Mouse (Mus musculus): Measurements from ENCODE around the gene Plb1. TPM values are rescaled to one million over a fixed set of nuclear protein-coding genes. Genes with fewer than 3 reads are reported as not detected.

Gene Plb1
- polyA plus RNA-seq, 2 experiments, result 1.1 to 1.5 TPM

- Histone ChIP-seq H3K9ac (ENCODE audit: low read depth, low read length, severe bottlenecking) (no peak overlapping the region), H3K4me1 (ENCODE audit: control insufficient read depth, insufficient read depth, low read length) (0 out of 2 replicates have a peak, but pooled peaks cover 3% of the 10 kb centered on the region), H3K36me3 (ENCODE audit: control insufficient read depth, insufficient read depth, low read length) (no peaks in the 10 kb centered on the region), H3K4me2 (replicated peaks; ENCODE audit: low read depth, low read length, severe bottlenecking) (no peak overlapping the region), H3K27ac (replicated peaks; ENCODE audit: low read depth, low read length) (0 out of 2 replicates have a peak overlapping the region, but pooled peaks have one; percentile 9), H3K4me3 (replicated peaks; ENCODE audit: low read length) (no peak overlapping the region), H3K27me3 (ENCODE audit: control insufficient read depth, insufficient read depth, low read length) (no peaks in the 10 kb centered on the region), H3K9me3 (ENCODE audit: control insufficient read depth, low read length) (no peaks in the 10 kb centered on the region)
- WGBS, result 43% methylated on average over 10 of the region's 10 CpGs
- no peak for DNase-seq (ENCODE audit: low spot score)
- ATAC-seq (ENCODE audit: low FRiP score, low read depth), result peak; percentile 37; the same call in 1 of the 2 replicates
- TF ChIP-seq POLR2A (IDR thresholded peaks at IDR 0.05; ENCODE audit: borderline replicate concordance, extremely low read depth, insufficient read depth, insufficient read length), result no peak
Measured at GRCm38 (mm10) chr5:32346025-32346912, 113.8 kb downstream of the Plb1 start.

GRCm38 (mm10) chr5:32349718-32350117 is 117.2 kb downstream of the Plb1 start:
- ATAC-seq (ENCODE audit: low FRiP score, low read depth) (no peak), DNase-seq (ENCODE audit: low spot score) (no peak)
- 44% methylated on average over 3 of the region's 3 CpGs for WGBS
- no peak for TF ChIP-seq POLR2A (IDR thresholded peaks at IDR 0.05; ENCODE audit: borderline replicate concordance, extremely low read depth, insufficient read depth, insufficient read length)
- H3K4me1 ChIP-seq (ENCODE audit: control insufficient read depth, insufficient read depth, low read length), result 0 out of 2 replicates have a peak, but pooled peaks cover 8% of the 10 kb centered on the region
- H3K9me3 ChIP-seq (ENCODE audit: control insufficient read depth, low read length), result no peaks in the 10 kb centered on the region
- no peak overlapping the region for H3K9ac ChIP-seq (ENCODE audit: low read depth, low read length, severe bottlenecking)
- H3K4me2 ChIP-seq (replicated peaks; ENCODE audit: low read depth, low read length, severe bottlenecking), result no peak overlapping the region
- no peaks in the 10 kb centered on the region for H3K27me3 ChIP-seq (ENCODE audit: control insufficient read depth, insufficient read depth, low read length)
- no peak overlapping the region for H3K4me3 ChIP-seq (replicated peaks; ENCODE audit: low read length)
- no peaks in the 10 kb centered on the region for H3K36me3 ChIP-seq (ENCODE audit: control insufficient read depth, insufficient read depth, low read length)
- H3K27ac ChIP-seq (replicated peaks; ENCODE audit: low read depth, low read length), result no peak overlapping the region

DNA sequence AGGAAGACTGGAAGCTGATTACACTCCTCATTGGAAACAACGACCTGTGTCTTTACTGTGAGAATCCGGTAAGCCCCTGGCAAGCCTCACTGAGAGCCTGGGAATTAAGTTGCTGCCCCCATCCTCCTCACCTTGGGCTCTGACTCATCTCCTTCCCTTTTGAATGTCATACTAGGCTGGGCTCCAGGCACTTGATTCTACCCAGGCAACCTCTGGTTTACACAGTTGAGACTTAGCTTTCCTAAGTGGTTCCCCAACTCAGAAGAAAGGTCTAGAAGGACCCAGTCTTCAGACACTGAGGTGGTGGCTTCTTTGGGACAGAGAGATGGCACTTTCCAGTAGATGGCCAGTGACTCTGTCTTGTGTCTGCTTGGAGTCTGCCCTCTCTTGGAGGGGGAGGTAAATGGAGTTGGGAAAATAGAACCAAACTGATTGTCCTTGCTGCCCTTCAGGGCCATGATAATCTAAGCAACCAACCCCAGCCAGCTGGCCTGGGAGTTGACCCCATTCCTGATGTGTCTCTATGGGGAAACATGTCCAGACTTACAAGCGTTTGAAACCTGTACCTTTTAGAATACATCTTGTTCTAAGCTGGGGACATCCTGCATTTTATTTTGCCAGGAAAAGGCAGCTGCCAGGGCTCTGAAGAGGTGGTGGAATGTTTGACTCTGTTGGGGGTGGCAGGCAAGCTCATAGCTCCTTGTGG is 118.2 kb downstream of the Plb1 start:
- DNase-seq (ENCODE audit: low spot score), result no peak
- ATAC-seq (ENCODE audit: low FRiP score, low read depth), result no peak
- 73% methylated on average over 3 of the region's 3 CpGs for WGBS

GRCm38 (mm10) chr5:32351721-32352465 is 119.4 kb downstream of the Plb1 start:
- Histone ChIP-seq H3K4me1 (ENCODE audit: control insufficient read depth, insufficient read depth, low read length) (0 out of 2 replicates have a peak, but pooled peaks cover 8% of the 10 kb centered on the region), H3K4me3 (replicated peaks; ENCODE audit: low read length) (no peak overlapping the region), H3K9me3 (ENCODE audit: control insufficient read depth, low read length) (no peaks in the 10 kb centered on the region), H3K36me3 (ENCODE audit: control insufficient read depth, insufficient read depth, low read length) (no peaks in the 10 kb centered on the region), H3K9ac (ENCODE audit: low read depth, low read length, severe bottlenecking) (no peak overlapping the region), H3K27ac (replicated peaks; ENCODE audit: low read depth, low read length) (no peak overlapping the region), H3K4me2 (replicated peaks; ENCODE audit: low read depth, low read length, severe bottlenecking) (no peak overlapping the region), H3K27me3 (ENCODE audit: control insufficient read depth, insufficient read depth, low read length) (no peaks in the 10 kb centered on the region)
- 76% methylated on average over 4 of the region's 4 CpGs for WGBS
- ATAC-seq (ENCODE audit: low FRiP score, low read depth), result no peak
- no peak for TF ChIP-seq POLR2A (IDR thresholded peaks at IDR 0.05; ENCODE audit: borderline replicate concordance, extremely low read depth, insufficient read depth, insufficient read length)
- DNase-seq (ENCODE audit: low spot score), result no peak

More for the DNA sequence above, 118.2 kb downstream of the Plb1 start:
- H3K4me3 ChIP-seq (replicated peaks; ENCODE audit: low read length), result no peak overlapping the region
- H3K9me3 ChIP-seq (ENCODE audit: control insufficient read depth, low read length), result no peaks in the 10 kb centered on the region
- H3K4me2 ChIP-seq (replicated peaks; ENCODE audit: low read depth, low read length, severe bottlenecking), result no peak overlapping the region
- H3K27me3 ChIP-seq (ENCODE audit: control insufficient read depth, insufficient read depth, low read length), result no peaks in the 10 kb centered on the region
- 0 out of 2 replicates have a peak, but pooled peaks cover 8% of the 10 kb centered on the region for H3K4me1 ChIP-seq (ENCODE audit: control insufficient read depth, insufficient read depth, low read length)
- H3K27ac ChIP-seq (replicated peaks; ENCODE audit: low read depth, low read length), result no peak overlapping the region
- no peaks in the 10 kb centered on the region for H3K36me3 ChIP-seq (ENCODE audit: control insufficient read depth, insufficient read depth, low read length)
- H3K9ac ChIP-seq (ENCODE audit: low read depth, low read length, severe bottlenecking), result no peak overlapping the region
- no peak for TF ChIP-seq POLR2A (IDR thresholded peaks at IDR 0.05; ENCODE audit: borderline replicate concordance, extremely low read depth, insufficient read depth, insufficient read length)

GRCm38 (mm10) chr5:32352845-32353244 is 120.3 kb downstream of the Plb1 start:
- Histone ChIP-seq H3K9me3 (ENCODE audit: control insufficient read depth, low read length) (no peaks in the 10 kb centered on the region), H3K9ac (ENCODE audit: low read depth, low read length, severe bottlenecking) (no peak overlapping the region), H3K27me3 (ENCODE audit: control insufficient read depth, insufficient read depth, low read length) (no peaks in the 10 kb centered on the region), H3K4me1 (ENCODE audit: control insufficient read depth, insufficient read depth, low read length) (0 out of 2 replicates have a peak, but pooled peaks cover 8% of the 10 kb centered on the region), H3K36me3 (ENCODE audit: control insufficient read depth, insufficient read depth, low read length) (no peaks in the 10 kb centered on the region), H3K27ac (replicated peaks; ENCODE audit: low read depth, low read length) (no peak overlapping the region), H3K4me2 (replicated peaks; ENCODE audit: low read depth, low read length, severe bottlenecking) (no peak overlapping the region), H3K4me3 (replicated peaks; ENCODE audit: low read length) (no peak overlapping the region)
- DNase-seq (ENCODE audit: low spot score) (no peak), ATAC-seq (ENCODE audit: low FRiP score, low read depth) (no peak)
- 81% methylated on average over 3 of the region's 3 CpGs for WGBS
- TF ChIP-seq POLR2A (IDR thresholded peaks at IDR 0.05; ENCODE audit: borderline replicate concordance, extremely low read depth, insufficient read depth, insufficient read length), result no peak
